Mouse (Mus musculus) cerebellum, adult 2 months (tissue): ENCODE measurements around the gene Sema4d.

Experiments used
- CTCF ChIP-seq: fragments of 200-500 bp; IDR thresholded peaks from 2 replicates; pipeline ENCODE4 v1.5.1; 2011; ENCODE audit warnings: low read depth, mild to moderate bottlenecking, control low read depth, low read length, moderate library complexity, borderline replicate concordance; ENCODE audit not compliant: insufficient read depth
- POLR2A ChIP-seq: fragments of 200-500 bp; IDR thresholded peaks from 2 replicates; pipeline ENCODE4 v1.6.1; 2011; ENCODE audit warnings: low read length, control low read depth, borderline replicate concordance; ENCODE audit not compliant: insufficient read depth

DNA sequence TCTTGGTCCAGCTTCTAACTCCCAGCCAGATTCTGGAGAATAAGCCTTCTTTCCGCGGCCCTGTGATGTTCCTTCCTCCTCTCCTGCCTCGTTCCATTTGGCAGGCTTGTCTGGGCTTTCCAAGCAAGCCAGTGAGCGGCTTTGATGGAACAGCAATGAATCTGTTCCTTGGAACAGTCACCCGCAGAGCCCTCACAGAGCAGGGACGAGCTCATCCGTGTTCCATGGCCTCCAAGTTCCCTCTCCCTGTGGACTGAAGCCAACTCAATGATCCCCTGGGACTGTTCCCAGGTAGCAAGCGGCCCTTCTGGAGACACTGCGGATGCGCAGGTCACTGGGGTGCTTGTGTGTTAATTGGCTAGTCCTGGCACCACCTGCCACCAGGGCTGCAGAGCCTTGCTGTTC is 21.7 kb downstream of the Sema4d start:
- TF ChIP-seq CTCF (no peak), POLR2A (no peak)
